Mouse (Mus musculus) heart, postnatal 14 days (tissue): ENCODE data around the gene Zfp771. TPM values are rescaled to one million over a fixed set of nuclear protein-coding genes. Genes with fewer than 3 reads are reported as not detected.

Source experiments
- DNase-seq, 2 experiments: peaks; one replicate each; pipeline ENCODE4 v3.0.0; 2021 to 2022
- intact Hi-C: fragments of 180-260 bp; cut with DNase I; formaldehyde crosslinking; loops from one replicate; pipeline ENCODE4 v1.15.1; 2025
- total RNA-seq, 2 experiments: library from RNA; stranded (reverse); gene quantifications; 2 replicates each; pipeline ENCODE4 v1.2.3; 2021

Gene Zfp771
- total RNA-seq, 2 experiments from 2014 or later: 17.8 to 21.3 TPM

- intact Hi-C loops: loop anchor here (2.0 kb wide), 1 partner anchor 13 kb away; the partner anchor contains the start of gene Dctpp1
- peak; percentile 93 to 96 for DNase-seq
These were observed 30.1 kb downstream of the Zfp771 start, which contains the start of gene Sephs2 for GRCm38 (mm10) chr7:127273925-127274789. TSS of gene Sephs2 (minus strand) at chr7:127274055.

GRCm38 (mm10) chr7:127276519-127276961 lies 32.5 kb downstream of the Zfp771 start:
- no peak for DNase-seq
- intact Hi-C loops: no loop called here

- peak; percentile 28 to 54 for DNase-seq
- intact Hi-C loops: no loop called here
These were observed 34.2 kb downstream of the Zfp771 start for GRCm38 (mm10) chr7:127278311-127278710.

GRCm38 (mm10) chr7:127280092-127280491 lies 36.0 kb downstream of the Zfp771 start:
- intact Hi-C loops: no loop called here
- peak; percentile 9 to 36 for DNase-seq

GRCm38 (mm10) chr7:127281114-127281513 lies 37.0 kb downstream of the Zfp771 start:
- DNase-seq: no peak
- intact Hi-C loops: no loop called here

GRCm38 (mm10) chr7:127282190-127282589 lies 38.1 kb downstream of the Zfp771 start:
- intact Hi-C loops: no loop called here
- DNase-seq: no peak

- intact Hi-C loops: no loop called here
- no peak for DNase-seq
These were observed 41.1 kb downstream of the Zfp771 start for GRCm38 (mm10) chr7:127285154-127285553.

GRCm38 (mm10) chr7:127287940-127288339 lies 43.9 kb downstream of the Zfp771 start:
- no peak for DNase-seq
- intact Hi-C loops: no loop called here

- DNase-seq: no peak
- intact Hi-C loops: no loop called here
These were observed 45.2 kb downstream of the Zfp771 start for GRCm38 (mm10) chr7:127289306-127289705.

GRCm38 (mm10) chr7:127290142-127290541 lies 46.1 kb downstream of the Zfp771 start:
- DNase-seq: no peak
- intact Hi-C loops: no loop called here

GRCm38 (mm10) chr7:127296098-127296497 lies 52.0 kb downstream of the Zfp771 start, which contains the start of gene Itgal:
TSS of gene Itgal (plus strand) at chr7:127296260.
- intact Hi-C loops: no loop called here

GRCm38 (mm10) chr7:127296786-127297555 lies 52.9 kb downstream of the Zfp771 start:
- intact Hi-C loops: no loop called here

More at GRCm38 (mm10) chr7:127296098-127296497, 52.0 kb downstream of the Zfp771 start, which contains the start of gene Itgal:
- no peak for DNase-seq

GRCm38 (mm10) chr7:127297586-127298193 lies 53.6 kb downstream of the Zfp771 start:
- DNase-seq: no peak
- intact Hi-C loops: no loop called here

More at GRCm38 (mm10) chr7:127296786-127297555, 52.9 kb downstream of the Zfp771 start:
- no peak for DNase-seq

Other genes with a start within 250 kb of the Zfp771 start
- gene Mvp, start 229.7 kb upstream of the Zfp771 start, total RNA-seq: 10 to 100 TPM; 44.6 to 45.9 TPM
- gene Pagr1b, start 227.8 kb upstream of the Zfp771 start, total RNA-seq: not detected
- gene Pagr1a, start 226.9 kb upstream of the Zfp771 start, total RNA-seq: 10 to 100 TPM; 15.2 to 20.6 TPM
- gene Gm42742, start 223.2 kb upstream of the Zfp771 start, total RNA-seq: 10 to 100 TPM; 18.0 to 19.8 TPM
- gene Prrt2, start 223.1 kb upstream of the Zfp771 start, total RNA-seq: 1 to 10 TPM; 1.1 to 1.2 TPM
- 10 to 100 TPM; 81.8 to 91.3 TPM for gene Maz, start 217.2 kb upstream of the Zfp771 start, total RNA-seq
- 1 to 10 TPM; 4.6 to 8.2 TPM for gene Kif22, start 201.8 kb upstream of the Zfp771 start, total RNA-seq
- gene Zg16, start 156.9 kb upstream of the Zfp771 start, total RNA-seq: not detected
- 1 to 10 TPM; 1.4 to 3.0 TPM for gene AI467606, start 152.9 kb upstream of the Zfp771 start, total RNA-seq
- not detected for gene Qprt, start 122.0 kb upstream of the Zfp771 start, total RNA-seq
- gene Spn, start 106.5 kb upstream of the Zfp771 start, total RNA-seq: 1 to 10 TPM in 1 of 2 experiments, under 1 TPM in 1; 0.38 to 2.0 TPM
- 10 to 100 TPM; 38.0 to 43.7 TPM for gene Cd2bp2, start 48.2 kb upstream of the Zfp771 start, total RNA-seq
- 10 to 100 TPM; 29.2 to 30.5 TPM for gene Tbc1d10b, start 35.8 kb upstream of the Zfp771 start, total RNA-seq
- 1 to 10 TPM; 1.1 to 4.2 TPM for gene Mylpf, start 35.4 kb upstream of the Zfp771 start, total RNA-seq
- gene Zfp553, start 11.2 kb upstream of the Zfp771 start, total RNA-seq: 1 to 10 TPM; 6.9 to 7.0 TPM
- gene Sept1, start 11.1 kb upstream of the Zfp771 start, total RNA-seq: 10 to 100 TPM in 1 of 2 experiments, 1 to 10 TPM in 1; 7.5 to 18.8 TPM
- gene Dctpp1, start 16.4 kb downstream of the Zfp771 start, total RNA-seq: 10 to 100 TPM; 38.4 to 46.7 TPM
- gene Sephs2, start 29.8 kb downstream of the Zfp771 start, total RNA-seq: 10 to 100 TPM; 29.3 to 30.2 TPM
- 1 to 10 TPM; 2.0 to 5.7 TPM for gene Itgal, start 52.0 kb downstream of the Zfp771 start, total RNA-seq
- gene Zfp768, start 101.3 kb downstream of the Zfp771 start, total RNA-seq: 10 to 100 TPM; 39.1 to 39.9 TPM
- gene Zfp747, start 131.8 kb downstream of the Zfp771 start, total RNA-seq: 1 to 10 TPM; 4.6 to 5.8 TPM
- gene 9130019O22Rik, start 142.9 kb downstream of the Zfp771 start, total RNA-seq: 1 to 10 TPM; 2.4 to 3.3 TPM
- 1 to 10 TPM; 3.8 to 4.0 TPM for gene E430018J23Rik, start 149.4 kb downstream of the Zfp771 start, total RNA-seq
- 1 to 10 TPM; 3.4 to 4.1 TPM for gene Zfp764, start 162.5 kb downstream of the Zfp771 start, total RNA-seq
- 1 to 10 TPM; 3.2 to 3.4 TPM for gene Zfp688, start 177.8 kb downstream of the Zfp771 start, total RNA-seq
- gene Zfp689, start 204.9 kb downstream of the Zfp771 start, total RNA-seq: 1 to 10 TPM; 1.4 to 1.6 TPM
- 10 to 100 TPM; 25.9 to 29.4 TPM for gene Prr14, start 215.3 kb downstream of the Zfp771 start, total RNA-seq
- 10 to 100 TPM; 38.4 to 43.1 TPM for gene Fbrs, start 234.9 kb downstream of the Zfp771 start, total RNA-seq